8 mouse cellular contexts compared by ENCODE assay signal in genomic region chr2:164910360-164911061, GRCm38 (mm10). TPM values are rescaled to one million over a fixed set of nuclear protein-coding genes. Genes with fewer than 3 reads are reported as not detected.
DNase-seq lines count a peak whose midpoint lies in the region; ATAC-seq and TF ChIP-seq lines count a peak whose summit lies in the region.

No protein-coding gene starts in this region.

- H3K36me3 ChIP-seq in kidney, adult 2 months (ENCODE audit: control insufficient read depth, insufficient read depth, low read length), result peaks cover 8% of the 10 kb centered on the region; the same call in 1 of the 2 replicates
- H3K36me3 ChIP-seq in forebrain, embryonic 13.5 days (ENCODE audit: poor library complexity, severe bottlenecking), result peaks cover 39% of the 10 kb centered on the region
- H3K36me3 ChIP-seq in stomach, embryonic 15.5 days, result peaks cover 34% of the 10 kb centered on the region

- peaks cover 8% of the 10 kb centered on the region for H3K9me3 ChIP-seq in forebrain, embryonic 13.5 days (replicated peaks)
- H3K9me3 ChIP-seq in stomach, embryonic 15.5 days, result no peaks in the 10 kb centered on the region; the same call in 1 of the 2 replicates

- peak overlapping the region; percentile 72 for H3K27ac ChIP-seq in kidney, adult 2 months (ENCODE audit: insufficient read depth, low read depth, low read length)
- H3K27ac ChIP-seq in bone marrow, adult 2 months (ENCODE audit: control insufficient read depth, insufficient read depth, low read depth, low read length, poor library complexity), result peak overlapping the region; percentile 100
- peak overlapping the region; percentile 98 for H3K27ac ChIP-seq in forebrain, embryonic 13.5 days
- H3K27ac ChIP-seq in stomach, embryonic 15.5 days, result peak overlapping the region; percentile 99

- no peak for TF ChIP-seq POLR2A in kidney, adult 2 months (IDR thresholded peaks at IDR 0.05; ENCODE audit: low read depth, low read length)
- no peak for TF ChIP-seq POLR2A in bone marrow, adult 2 months (IDR thresholded peaks at IDR 0.05; ENCODE audit: borderline replicate concordance, control insufficient read depth, low read depth, low read length)

- peak overlapping the region; percentile 91 for H3K9ac ChIP-seq in forebrain, embryonic 13.5 days
- peak overlapping the region; percentile 92 for H3K9ac ChIP-seq in stomach, embryonic 15.5 days

- peak overlapping the region; percentile 63 for H3K4me3 ChIP-seq in kidney, adult 2 months (ENCODE audit: insufficient read depth, low read depth, low read length)
- H3K4me3 ChIP-seq in bone marrow, adult 2 months (replicated peaks; ENCODE audit: control insufficient read depth, low read depth, low read length), result peak overlapping the region; percentile 75
- H3K4me3 ChIP-seq in forebrain, embryonic 13.5 days, result peak overlapping the region; percentile 79
- peak overlapping the region; percentile 86 for H3K4me3 ChIP-seq in stomach, embryonic 15.5 days (replicated peaks)

- H3K4me1 ChIP-seq in kidney, adult 2 months (ENCODE audit: control insufficient read depth, insufficient read depth, low read length), result peaks cover 12% of the 10 kb centered on the region; the same call in 1 of the 2 replicates
- peaks cover 8% of the 10 kb centered on the region for H3K4me1 ChIP-seq in bone marrow, adult 2 months (ENCODE audit: control insufficient read depth, insufficient read depth, low read length)
- H3K4me1 ChIP-seq in forebrain, embryonic 13.5 days, result peaks cover 24% of the 10 kb centered on the region
- peaks cover 19% of the 10 kb centered on the region for H3K4me1 ChIP-seq in stomach, embryonic 15.5 days

- WGBS in kidney, adult 2 months, result 3% methylated on average over 37 of the region's 37 CpGs
- WGBS in bone marrow, adult 2 months, result 3% methylated on average over 37 of the region's 37 CpGs
- 6% methylated on average over 37 of the region's 37 CpGs for WGBS in forebrain, embryonic 13.5 days
- WGBS in stomach, embryonic 15.5 days, result 4% methylated on average over 37 of the region's 37 CpGs

- no peak for DNase-seq in kidney, adult 2 months
- no peak for DNase-seq in kidney, adult 9 months
- DNase-seq in liver, result peak; percentile 62
- no peak for DNase-seq in cerebellum, adult 11 months
- no peak for DNase-seq in adrenal gland, adult 8-10 months

- no peaks in the 10 kb centered on the region for H3K27me3 ChIP-seq in kidney, adult 2 months (replicated peaks; ENCODE audit: control insufficient read depth, insufficient read depth, low read length)
- H3K27me3 ChIP-seq in forebrain, embryonic 13.5 days, result no peaks in the 10 kb centered on the region
- H3K27me3 ChIP-seq in stomach, embryonic 15.5 days (replicated peaks), result no peaks in the 10 kb centered on the region

- ATAC-seq in forebrain, embryonic 13.5 days, result peak; percentile 19
- peak; percentile 3; the same call in 1 of the 2 replicates for ATAC-seq in stomach, embryonic 15.5 days (ENCODE audit: insufficient read depth, low FRiP score, low read depth)

- no peak for TF ChIP-seq CTCF in kidney, adult 2 months (conservative IDR thresholded peaks at IDR 0.05; ENCODE audit: insufficient read depth, insufficient read length, low read depth, low read length)
- no peak for TF ChIP-seq CTCF in bone marrow, adult 2 months (IDR thresholded peaks at IDR 0.05; ENCODE audit: control insufficient read depth, insufficient read depth, low read length)

- H3K4me2 ChIP-seq in forebrain, embryonic 13.5 days, result peak overlapping the region; percentile 91
- H3K4me2 ChIP-seq in stomach, embryonic 15.5 days, result peak overlapping the region; percentile 75

RNA-seq across cellular contexts. Expression of gene Zfp335, which starts 1.0 kb away (rescaled TPM):
- 20.4 and 25.7 TPM in 2 replicates for polyA plus RNA-seq in kidney, adult 2 months (2012; rRNA removed)
- polyA plus RNA-seq in bone marrow, adult 2 months (2011; ENCODE audit: insufficient read depth, insufficient read length, low replicate concordance, missing spikeins), result 17.1 and 35.2 TPM in 2 replicates
- 12.2 and 15.1 TPM in 2 replicates for polyA plus RNA-seq in forebrain, embryonic 13.5 days (2015; fragmentation: Nextera tagmentation; extraction: Ambion mirVana)
- polyA plus RNA-seq in stomach, embryonic 15.5 days (2015; fragmentation: Nextera tagmentation; extraction: Ambion mirVana), result 10.6 and 12.1 TPM in 2 replicates
- 10 to 100 TPM; 17.3 to 26.7 (median 20.3) TPM for total RNA-seq in adrenal gland, adult 8-10 months (2022)

RNA-seq across cellular contexts. Expression of gene Mmp9, which starts 30.1 kb away (rescaled TPM):
- polyA plus RNA-seq in kidney, adult 2 months (2012; rRNA removed), result 1.7 and 1.8 TPM in 2 replicates
- polyA plus RNA-seq in bone marrow, adult 2 months (2011; ENCODE audit: insufficient read depth, insufficient read length, low replicate concordance, missing spikeins), result 173 and 363 TPM in 2 replicates
- polyA plus RNA-seq in forebrain, embryonic 13.5 days (2015; fragmentation: Nextera tagmentation; extraction: Ambion mirVana), result 8.6 and 10.6 TPM in 2 replicates
- 5.3 and 6.2 TPM in 2 replicates for polyA plus RNA-seq in stomach, embryonic 15.5 days (2015; fragmentation: Nextera tagmentation; extraction: Ambion mirVana)
- total RNA-seq in adrenal gland, adult 8-10 months (2022), result 1 to 10 TPM in 1 of 4 experiments, under 1 TPM in 3; 0.49 to 1.4 (median 0.84) TPM

RNA-seq across cellular contexts. Expression of gene Pcif1, which starts 31.4 kb away (rescaled TPM):
- polyA plus RNA-seq in kidney, adult 2 months (2012; rRNA removed), result 37.2 and 43.1 TPM in 2 replicates
- 24.8 and 31.6 TPM in 2 replicates for polyA plus RNA-seq in bone marrow, adult 2 months (2011; ENCODE audit: insufficient read depth, insufficient read length, low replicate concordance, missing spikeins)
- polyA plus RNA-seq in forebrain, embryonic 13.5 days (2015; fragmentation: Nextera tagmentation; extraction: Ambion mirVana), result 101 and 107 TPM in 2 replicates
- polyA plus RNA-seq in stomach, embryonic 15.5 days (2015; fragmentation: Nextera tagmentation; extraction: Ambion mirVana), result 64.7 and 70.9 TPM in 2 replicates
- 10 to 100 TPM; 49.4 to 74.0 (median 65.6) TPM for total RNA-seq in adrenal gland, adult 8-10 months (2022)

RNA-seq across cellular contexts. Expression of gene Slc12a5, which starts 50.1 kb away (rescaled TPM):
- 1.5 and 2.2 TPM in 2 replicates for polyA plus RNA-seq in kidney, adult 2 months (2012; rRNA removed)
- 3.6 and 5.1 TPM in 2 replicates for polyA plus RNA-seq in bone marrow, adult 2 months (2011; ENCODE audit: insufficient read depth, insufficient read length, low replicate concordance, missing spikeins)
- 5.7 and 8.8 TPM in 2 replicates for polyA plus RNA-seq in forebrain, embryonic 13.5 days (2015; fragmentation: Nextera tagmentation; extraction: Ambion mirVana)
- polyA plus RNA-seq in stomach, embryonic 15.5 days (2015; fragmentation: Nextera tagmentation; extraction: Ambion mirVana), result 1.0 and 1.4 TPM in 2 replicates
- 10 to 100 TPM in 3 of 4 experiments, 1 to 10 TPM in 1; 6.7 to 18.3 (median 14.0) TPM for total RNA-seq in adrenal gland, adult 8-10 months (2022)

RNA-seq across cellular contexts. Expression of gene Pltp, which starts 53.0 kb away (rescaled TPM):
- 39.6 and 41.5 TPM in 2 replicates for polyA plus RNA-seq in kidney, adult 2 months (2012; rRNA removed)
- 2.4 and 6.5 TPM in 2 replicates for polyA plus RNA-seq in bone marrow, adult 2 months (2011; ENCODE audit: insufficient read depth, insufficient read length, low replicate concordance, missing spikeins)
- polyA plus RNA-seq in forebrain, embryonic 13.5 days (2015; fragmentation: Nextera tagmentation; extraction: Ambion mirVana), result 34.3 and 35.4 TPM in 2 replicates
- polyA plus RNA-seq in stomach, embryonic 15.5 days (2015; fragmentation: Nextera tagmentation; extraction: Ambion mirVana), result 43.9 and 48.5 TPM in 2 replicates
- 10 to 100 TPM; 26.0 to 57.3 (median 35.5) TPM for total RNA-seq in adrenal gland, adult 8-10 months (2022)

Comparison
In these comparisons a context has a peak if more than half of its experiments do, and no peak if none do; other contexts are left out.
1. RNA of gene Mmp9, which starts 30.1 kb away (polyA plus RNA-seq): 173 to 363 TPM in bone marrow, adult 2 months; 8.6 to 10.6 TPM in forebrain, embryonic 13.5 days, 5.3 to 6.2 TPM in stomach, embryonic 15.5 days and 1.7 to 1.8 TPM in kidney, adult 2 months; every median in the first group is over 10 times any median in the second.
2. Peak in every context shown above with its lines, with median percentiles within 50 percentile points of each other: H3K27ac ChIP-seq and H3K4me3 ChIP-seq.